Mouse (Mus musculus) adrenal gland, adult (tissue): ENCODE measurements at regions not wholly inside any gene's neighbourhood (a gene's known extent, or its start where the extent isn't known, plus 50 kb on each side); places are given as distances from the start of the nearest gene placed in this dataset.
A peak's percentile ranks its signal among the peaks of the same experiment; 100 is the strongest.

Source experiments
- DNase-seq, 2 experiments: peaks; one replicate each; pipeline ENCODE4 v3.0.0; 2022 to 2023; ENCODE audit warnings: low spot score in 1 of 2; ENCODE audit not compliant: inconsistent age in 2 of 2

DNA sequence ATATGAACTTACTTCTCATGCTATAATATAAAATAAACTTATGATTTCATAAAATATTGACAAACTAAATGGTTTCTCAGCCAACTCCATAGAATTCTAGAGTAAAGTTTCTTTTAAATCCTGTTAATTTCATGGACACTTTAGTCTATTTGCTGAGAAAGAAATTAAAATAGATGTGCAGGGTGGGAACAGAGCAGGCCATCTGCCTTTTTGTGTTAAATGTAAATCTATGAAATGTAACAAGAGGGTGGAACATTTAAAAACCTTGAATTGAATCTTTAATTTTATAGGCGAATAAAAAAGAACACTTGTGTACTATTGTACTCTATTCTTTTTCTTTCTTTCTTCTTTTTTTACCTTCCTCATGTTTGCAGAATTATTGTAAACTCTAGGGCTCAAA is 1050.7 kb downstream of the Tbl1xr1 start:
- no peak for DNase-seq

DNA sequence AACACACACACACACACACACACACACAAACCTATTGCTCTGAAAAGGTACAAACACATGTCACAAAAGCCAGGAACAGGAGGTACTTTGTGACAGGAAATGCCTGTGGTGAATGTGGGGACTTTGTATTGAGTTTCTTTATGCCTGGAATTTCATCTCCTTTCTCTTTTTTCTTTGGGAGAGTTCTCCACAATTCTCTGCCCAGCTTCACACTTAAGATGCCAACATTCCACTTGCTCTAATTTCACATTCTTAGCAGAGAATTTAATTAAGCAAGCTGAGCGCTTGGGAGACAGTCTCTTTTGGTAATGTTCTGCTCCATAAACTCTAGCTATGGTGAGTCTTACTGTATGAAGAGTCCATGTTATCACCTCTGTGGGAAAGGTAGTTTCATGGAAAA is 1059.1 kb downstream of the Tbl1xr1 start:
- DNase-seq: no peak

DNA sequence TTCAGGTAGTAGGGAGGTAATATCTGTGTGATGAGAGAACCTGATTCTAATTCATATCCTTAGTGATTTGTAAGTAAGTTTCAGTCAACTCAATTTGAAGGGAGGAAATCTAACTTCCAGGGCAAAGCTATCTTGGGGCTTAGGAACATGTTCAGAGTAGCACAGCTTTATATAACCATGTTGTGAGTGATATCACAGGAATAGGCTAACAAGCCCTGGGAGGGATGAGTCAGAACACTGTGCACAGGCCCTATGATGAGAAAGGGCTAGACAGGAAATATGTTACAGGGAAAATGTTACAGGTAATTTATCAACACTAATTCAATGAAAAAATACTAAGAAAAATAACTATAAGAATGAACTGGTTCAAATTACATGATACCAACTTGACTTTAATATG is 1062.5 kb downstream of the Tbl1xr1 start:
- DNase-seq: no peak

DNA sequence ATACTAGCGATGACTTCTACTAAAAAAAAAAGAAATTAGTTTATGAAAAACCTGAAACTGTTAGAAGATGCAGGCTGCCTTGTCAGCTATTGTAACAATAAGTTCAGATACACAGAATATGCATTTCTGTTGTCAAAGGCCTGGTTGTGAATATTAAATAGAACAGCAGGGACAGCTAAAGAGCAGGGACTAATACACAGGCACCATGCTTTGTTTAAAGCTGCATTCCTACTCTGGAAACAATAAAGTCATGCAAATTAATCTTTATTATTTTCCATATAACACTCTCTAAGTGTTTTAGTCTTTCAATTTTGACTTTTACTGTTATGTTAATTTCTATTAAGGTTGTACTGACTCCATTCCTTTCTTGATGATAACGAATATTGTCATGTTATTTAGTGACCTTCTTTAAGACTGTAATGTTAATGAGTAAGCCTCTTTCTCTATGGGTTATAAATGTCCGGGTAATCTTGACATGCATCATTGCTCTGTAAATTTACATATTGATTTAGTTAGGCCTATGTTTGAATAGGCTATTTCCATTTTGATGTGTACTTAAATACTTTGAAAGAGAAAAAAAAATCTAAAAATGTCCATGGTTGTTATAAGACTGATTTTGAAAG is 1088.5 kb downstream of the Tbl1xr1 start:
- no peak for DNase-seq

DNA sequence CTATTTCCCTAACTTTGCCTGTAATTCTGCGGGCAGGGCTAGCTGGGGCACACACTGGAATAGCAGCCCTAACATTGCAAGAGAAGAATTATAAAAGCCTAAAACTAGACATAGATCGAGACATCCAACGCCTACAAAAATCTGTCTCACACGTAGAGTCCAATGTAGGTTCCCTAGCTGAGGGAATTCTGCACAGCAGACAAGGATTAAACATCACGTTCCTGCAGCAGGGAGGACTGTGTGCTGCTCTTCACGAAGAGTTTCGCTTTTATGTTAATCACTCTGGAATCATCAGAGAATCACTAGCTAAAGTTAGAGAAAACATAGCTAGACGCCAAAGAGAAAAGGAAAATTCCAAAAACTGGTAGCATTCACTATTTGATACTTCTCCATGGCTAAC is 1106.9 kb downstream of the Tbl1xr1 start:
- no peak for DNase-seq

DNA sequence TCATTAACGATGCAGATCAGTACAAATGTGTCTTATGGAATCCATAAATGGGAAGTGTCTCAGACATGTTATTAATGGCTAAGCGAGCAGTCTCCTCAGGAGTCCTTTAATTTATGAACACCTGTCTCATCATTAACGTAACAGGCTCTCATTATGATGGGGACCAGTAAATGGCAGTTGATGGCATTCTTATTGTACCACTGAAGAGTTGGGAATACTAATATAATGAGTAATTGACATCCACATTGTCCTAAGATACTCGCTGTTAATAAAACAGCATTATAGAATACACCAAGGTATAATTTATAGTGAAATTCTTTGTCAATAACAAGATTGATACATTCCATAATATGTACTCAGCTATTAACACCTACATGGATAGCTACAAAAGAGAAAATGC is 1112.0 kb downstream of the Tbl1xr1 start:
- no peak for DNase-seq

DNA sequence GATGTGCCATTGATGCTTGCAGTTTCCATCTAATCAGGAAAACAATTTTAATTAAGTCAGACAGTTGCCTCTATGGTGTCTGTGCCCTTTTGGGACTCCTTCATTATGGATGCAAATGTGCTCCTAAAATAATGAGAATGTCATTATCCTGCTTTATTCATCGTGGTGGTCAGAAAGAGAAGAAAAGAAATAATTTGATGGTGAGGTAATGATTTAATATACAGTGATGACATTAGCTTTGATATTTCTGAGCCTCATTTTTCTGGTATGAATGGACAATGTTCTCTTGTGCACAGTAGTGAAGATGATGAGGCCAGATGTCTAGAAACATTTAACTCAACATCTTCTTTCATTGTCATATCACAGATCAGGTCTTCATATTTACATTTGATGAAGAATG is 1123.6 kb downstream of the Tbl1xr1 start:
- no peak for DNase-seq

- no peak for DNase-seq
Observed at GRCm38 (mm10) chr3:23214427-23214826, 1138.0 kb downstream of the Tbl1xr1 start.

- DNase-seq: no peak
Observed at GRCm38 (mm10) chr3:23216754-23217153, 1140.3 kb downstream of the Tbl1xr1 start.

DNA sequence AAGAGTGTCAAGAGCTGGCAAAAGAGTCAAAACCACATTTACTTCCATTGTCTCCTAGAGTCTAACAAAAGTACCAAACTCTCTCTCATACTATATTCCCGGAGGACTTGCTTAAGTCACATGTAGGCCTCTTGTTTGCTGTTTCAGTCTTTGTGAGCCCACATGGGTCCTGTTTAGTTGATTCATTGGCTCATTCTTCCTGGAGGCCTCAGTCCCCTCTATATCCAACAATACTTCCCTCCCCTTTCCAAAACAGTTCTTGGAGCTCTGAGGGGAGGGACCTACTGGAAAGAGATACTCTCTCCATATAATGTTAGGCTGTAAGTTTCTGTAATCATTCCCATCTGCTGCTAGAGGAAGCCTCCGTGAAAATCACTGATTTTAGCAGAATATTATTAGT is 1171.8 kb downstream of the Tbl1xr1 start:
- DNase-seq: no peak

- no peak for DNase-seq
Observed at GRCm38 (mm10) chr3:23252180-23252579, 1175.7 kb downstream of the Tbl1xr1 start.

- DNase-seq: no peak
Observed at GRCm38 (mm10) chr3:23298818-23299217, 1222.4 kb downstream of the Tbl1xr1 start.

DNA sequence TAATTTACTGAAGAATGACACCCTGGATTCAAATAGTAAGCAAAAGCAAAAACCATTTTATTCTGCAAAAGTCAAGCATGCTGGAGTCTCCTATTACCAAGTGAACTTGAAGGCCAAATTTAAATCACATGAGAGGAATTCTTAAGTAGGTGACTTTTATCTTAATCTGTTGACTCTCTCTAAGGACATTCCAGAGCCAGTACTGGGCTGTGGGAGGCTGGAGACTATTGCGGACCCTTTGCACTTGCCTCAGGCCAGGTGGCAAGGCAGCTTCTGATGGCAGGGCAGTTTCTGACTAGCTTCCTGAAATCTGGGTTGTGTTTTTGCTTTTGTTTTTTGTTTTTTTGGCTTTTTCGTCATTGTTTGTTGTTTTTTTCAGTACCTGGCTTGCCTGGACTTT is 1257.8 kb downstream of the Tbl1xr1 start:
- no peak for DNase-seq

DNA sequence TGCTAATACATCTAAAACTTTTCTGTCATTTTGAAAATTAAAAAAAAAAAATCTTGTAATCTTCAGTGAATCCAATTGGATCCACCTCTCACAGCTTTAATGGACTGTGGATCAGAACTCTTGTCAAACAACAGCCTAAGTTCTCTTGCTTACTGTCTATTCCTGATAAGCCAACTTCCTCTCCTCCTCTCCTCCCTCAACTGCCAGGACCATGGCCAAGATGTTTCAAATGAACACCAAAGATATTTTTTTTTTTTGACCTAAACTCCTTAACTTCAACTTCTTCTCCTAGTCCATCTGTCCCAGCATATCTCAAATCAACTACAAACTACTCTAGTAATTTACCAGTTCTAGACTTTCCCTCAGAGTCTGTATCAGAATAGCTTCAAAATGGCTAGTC is 1258.5 kb downstream of the Tbl1xr1 start:
- DNase-seq: no peak

DNA sequence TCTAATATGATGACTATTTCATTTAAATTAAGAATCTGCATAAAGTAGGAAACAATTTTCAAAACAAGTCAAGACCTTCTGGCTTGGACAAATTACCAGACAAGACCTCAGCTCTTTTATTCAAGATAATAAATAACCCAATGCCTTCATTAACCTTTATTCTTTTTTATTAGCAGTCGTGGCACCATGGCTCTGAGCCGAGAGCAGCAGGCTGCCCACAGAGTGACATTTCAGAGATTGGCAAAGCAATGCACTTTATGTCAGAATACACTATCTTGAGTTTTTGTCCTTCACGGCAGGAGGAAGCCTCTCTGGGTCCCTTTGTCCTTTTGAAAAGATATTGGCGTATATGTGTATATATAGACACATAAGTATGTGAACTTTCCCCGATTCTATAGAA is 1297.9 kb downstream of the Tbl1xr1 start:
- DNase-seq: no peak

GRCm38 (mm10) chr3:23404877-23405276 is 1328.4 kb downstream of the Tbl1xr1 start:
- no peak for DNase-seq

GRCm38 (mm10) chr3:23409431-23409830 is 1333.0 kb downstream of the Tbl1xr1 start:
- peak in 1 of 2 experiments; percentile 15 for DNase-seq

DNA sequence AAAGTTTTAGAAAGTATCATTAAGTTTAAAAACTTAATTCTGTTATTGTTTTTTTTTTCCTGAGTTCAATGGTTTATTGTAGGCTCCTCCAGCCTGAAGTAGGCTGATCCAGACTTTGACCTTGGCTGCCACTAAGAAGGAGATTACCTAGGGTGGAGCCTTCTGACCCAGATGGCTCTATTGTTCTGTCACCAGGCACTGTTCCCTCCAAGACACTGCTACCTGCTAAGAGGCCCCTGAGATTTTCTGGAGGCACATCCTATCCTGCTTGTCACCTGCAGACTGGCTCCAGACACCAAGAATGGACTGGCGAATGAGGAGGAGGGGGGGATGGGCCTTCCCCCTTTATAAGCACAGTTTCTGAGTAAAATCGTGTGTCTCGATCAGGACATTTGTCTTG is 1350.5 kb downstream of the Tbl1xr1 start:
- no peak for DNase-seq

GRCm38 (mm10) chr3:23435016-23435415 is 1358.6 kb downstream of the Tbl1xr1 start:
- DNase-seq: no peak

- no peak for DNase-seq
Observed at GRCm38 (mm10) chr3:23457720-23458119, 1381.3 kb downstream of the Tbl1xr1 start.

DNA sequence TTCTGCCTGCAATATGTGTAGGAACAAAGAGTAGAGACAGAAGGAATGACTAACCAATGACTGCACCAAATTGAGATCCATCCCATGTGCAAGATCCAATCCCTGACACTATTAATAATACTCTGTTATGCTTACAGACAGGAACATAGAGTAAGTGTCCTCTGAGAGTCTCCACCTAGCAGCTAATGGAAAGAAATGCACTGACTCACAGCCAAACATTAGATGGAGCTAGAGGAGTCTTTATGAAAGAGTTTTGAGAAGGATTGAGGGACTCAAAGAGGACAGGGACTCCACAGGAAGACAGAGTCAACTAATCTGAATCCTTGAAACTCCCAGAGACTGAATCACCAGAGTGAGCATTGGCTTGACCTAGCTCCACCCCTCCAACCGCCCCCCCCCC is 1423.4 kb downstream of the Tbl1xr1 start:
- DNase-seq: no peak

- no peak for DNase-seq
Observed at GRCm38 (mm10) chr3:23547546-23547945, 1471.1 kb downstream of the Tbl1xr1 start.

DNA sequence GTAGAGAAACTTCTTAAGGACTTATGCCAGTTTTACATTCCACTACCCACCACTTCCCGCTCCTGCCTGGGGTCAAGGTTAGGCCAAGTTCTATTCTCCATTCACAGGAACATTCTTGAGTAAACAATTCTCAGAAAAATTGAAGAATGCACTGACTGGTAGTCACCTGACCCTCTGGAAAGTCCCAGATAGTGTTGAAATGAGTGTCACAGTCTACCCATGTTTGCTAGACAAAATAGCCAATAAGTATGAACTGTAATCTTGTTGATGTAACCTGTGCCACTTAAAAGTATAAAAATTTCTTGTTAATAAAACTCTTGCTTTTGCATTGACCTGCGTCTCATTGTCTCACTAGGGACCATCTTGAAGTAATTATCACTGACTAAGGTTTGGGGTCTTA is 1487.9 kb downstream of the Tbl1xr1 start:
- no peak for DNase-seq

DNA sequence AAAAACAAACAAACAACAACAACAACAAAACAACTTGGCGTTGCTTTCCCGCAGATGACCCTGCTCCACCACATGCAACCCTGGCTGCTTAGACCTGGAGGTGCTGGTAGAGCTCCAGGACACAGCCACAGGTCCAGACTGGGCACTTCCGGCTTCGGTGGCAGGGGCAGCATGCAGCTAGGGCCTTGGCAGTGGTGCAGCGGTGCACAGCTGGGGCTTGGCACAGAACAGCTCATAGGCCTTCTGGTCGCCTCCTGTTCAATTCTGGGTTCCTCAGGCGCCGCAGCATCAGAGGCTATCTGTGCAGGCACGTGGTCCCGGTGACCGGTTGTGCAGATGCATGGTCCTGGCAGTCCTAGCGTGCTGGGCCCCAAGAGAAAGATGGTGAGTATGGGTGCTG is 1492.4 kb downstream of the Tbl1xr1 start:
- no peak for DNase-seq
